Mouse (Mus musculus) regulatory T cell (primary cell): ENCODE measurements around the gene Galnt9.

ENCODE experiments used
- in situ Hi-C: fragments of 300-600 bp; cut with MboI, MseI; formaldehyde crosslinking; loops from one replicate; pipeline ENCODE4 v1.15.1; 2025; ENCODE audit warnings: high pct_unique_total_duplicates

Gene Galnt9

GRCm38 (mm10) chr5:110628156-110628555 is 84.0 kb downstream of the Galnt9 start:
- in situ Hi-C loops: no loop called here

GRCm38 (mm10) chr5:110629525-110630120 is 85.5 kb downstream of the Galnt9 start:
- in situ Hi-C loops: loop anchor here (5.0 to 10.0 kb wide), 2 partner anchors 132 to 275 kb away; no protein-coding TSS in a partner anchor

DNA sequence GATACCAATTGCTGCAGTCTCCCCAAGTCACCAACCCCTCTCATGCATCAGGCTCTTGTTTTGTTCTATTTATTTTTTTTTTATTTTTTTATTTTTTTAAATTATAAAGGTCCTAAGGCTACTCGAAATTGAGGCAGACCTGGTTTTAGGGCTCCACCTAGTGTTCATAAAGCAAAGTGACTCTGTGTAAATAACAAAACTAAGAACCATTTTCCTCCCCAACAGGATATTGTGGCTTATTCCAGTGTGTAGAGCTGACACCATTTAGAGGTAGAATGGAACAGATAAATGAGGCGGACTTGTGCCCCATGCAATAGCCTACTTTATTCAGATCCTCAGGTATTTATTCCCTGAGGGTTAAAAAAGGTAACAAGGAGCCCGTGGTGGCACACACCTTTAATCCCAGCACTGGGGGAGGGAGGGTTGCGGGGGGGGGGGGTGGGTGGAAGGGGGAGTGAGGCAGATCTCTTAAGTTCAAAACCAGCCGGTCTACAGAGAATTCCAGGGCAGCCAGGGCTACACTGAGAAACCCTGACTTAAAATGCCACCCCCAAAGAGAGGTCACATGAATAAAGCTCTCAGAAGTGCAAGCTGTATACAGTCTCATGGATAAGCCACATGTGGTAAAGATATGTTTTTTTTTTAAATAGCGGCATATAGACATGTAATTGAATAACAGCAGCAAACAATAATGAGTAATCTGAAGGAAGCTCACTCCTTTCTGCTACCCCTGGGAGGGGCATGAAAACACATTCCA is 92.0 kb downstream of the Galnt9 start:
- in situ Hi-C loops: loop anchor here (10.0 kb wide), 1 partner anchor 281 kb away; no protein-coding TSS in a partner anchor

GRCm38 (mm10) chr5:110638306-110639074 is 94.3 kb downstream of the Galnt9 start:
- in situ Hi-C loops: loop anchor here (10.0 kb wide), 1 partner anchor 284 kb away; no protein-coding TSS in a partner anchor

DNA sequence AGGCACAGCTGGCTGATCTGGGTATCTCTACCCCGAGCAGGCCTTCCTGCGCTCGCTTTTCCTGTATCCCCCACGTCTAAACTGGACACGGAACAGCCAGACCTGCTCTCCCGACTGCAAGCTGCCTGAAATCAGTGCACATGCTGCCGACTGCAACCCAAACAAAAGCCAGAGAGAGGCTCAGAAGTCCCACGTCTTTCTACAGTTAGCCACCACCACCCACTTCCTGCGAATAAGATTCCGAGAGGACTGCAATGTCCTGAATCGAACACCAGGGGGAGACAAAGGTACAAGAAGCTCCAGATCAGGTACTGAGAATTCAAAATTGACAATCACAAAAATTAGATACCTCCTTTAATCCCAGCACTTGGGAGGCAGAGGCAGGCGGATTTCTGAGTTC is 95.3 kb downstream of the Galnt9 start:
- in situ Hi-C loops: loop anchor here (10.0 kb wide), 1 partner anchor 285 kb away; no protein-coding TSS in a partner anchor

- in situ Hi-C loops: no loop called here
These were observed 102.2 kb downstream of the Galnt9 start for GRCm38 (mm10) chr5:110646377-110646776.

- in situ Hi-C loops: loop anchor here (10.0 kb wide), 1 partner anchor 1682 kb away; no protein-coding TSS in a partner anchor
These were observed 108.8 kb downstream of the Galnt9 start, which contains the start of the genes Noc4l and Ddx51 for GRCm38 (mm10) chr5:110652719-110653648. TSS of gene Noc4l (minus strand) at chr5:110653417. TSS of gene Ddx51 (plus strand) at chr5:110653451.

DNA sequence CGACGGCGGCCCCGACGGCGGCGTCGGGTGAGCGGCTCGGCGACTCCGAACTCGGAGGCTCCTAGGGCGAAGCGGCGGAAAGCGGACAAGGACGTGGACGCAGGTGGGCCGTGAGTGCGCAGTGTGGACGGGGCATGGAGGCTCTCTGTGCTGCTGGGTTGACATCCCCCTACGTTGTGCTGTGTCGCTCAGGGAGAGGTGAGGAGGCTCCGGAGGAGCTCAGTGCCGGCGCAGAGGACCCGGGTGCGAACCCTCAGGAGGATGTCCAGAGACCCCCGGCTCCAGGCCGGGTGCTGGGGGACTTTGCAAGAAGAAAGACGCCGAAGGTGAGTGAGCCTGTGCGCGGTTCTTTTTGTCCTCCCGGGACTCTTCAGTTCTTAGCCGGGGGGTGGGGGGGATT is 109.5 kb downstream of the Galnt9 start:
- in situ Hi-C loops: loop anchor here (10.0 kb wide), 1 partner anchor 1681 kb away; no protein-coding TSS in a partner anchor

- in situ Hi-C loops: loop anchor here (10.0 kb wide), 1 partner anchor 1675 kb away; no protein-coding TSS in a partner anchor
These were observed 115.5 kb downstream of the Galnt9 start for GRCm38 (mm10) chr5:110659682-110660081.

DNA sequence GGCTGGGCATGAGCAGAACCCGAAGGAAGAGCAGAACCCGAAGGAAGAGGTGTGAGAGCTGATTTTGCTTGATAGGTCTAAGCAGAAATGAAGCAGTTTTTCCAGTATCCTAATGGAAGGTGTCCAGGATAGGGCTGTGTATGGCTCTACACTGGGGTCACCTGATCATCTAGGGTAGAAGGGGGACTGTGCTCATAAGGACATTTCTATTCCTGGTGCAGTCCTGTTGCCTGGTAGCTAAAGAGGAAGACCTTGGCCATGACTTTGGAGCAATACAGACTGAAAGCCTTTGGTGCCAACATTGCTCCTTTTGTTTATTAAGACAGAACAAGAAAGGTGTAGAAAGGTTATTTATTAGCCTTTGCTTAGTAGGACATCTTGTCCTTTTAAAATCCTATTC is 119.9 kb downstream of the Galnt9 start:
- in situ Hi-C loops: no loop called here

GRCm38 (mm10) chr5:110664750-110665269 is 120.7 kb downstream of the Galnt9 start:
- in situ Hi-C loops: no loop called here

GRCm38 (mm10) chr5:110665486-110666121 is 121.4 kb downstream of the Galnt9 start:
- in situ Hi-C loops: no loop called here
